Mouse (Mus musculus): Measurements from ENCODE around the gene Eef1akmt2.

- TF ChIP-seq GATA1 (IDR thresholded peaks at IDR 0.05; ENCODE audit: borderline replicate concordance, low read length), result no peak
- TF ChIP-seq FLI1 (IDR thresholded peaks at IDR 0.05; ENCODE audit: low read length), result no peak
Measured at GRCm38 (mm10) chr7:132811716-132812618, 40.5 kb downstream of the Eef1akmt2 start.

Data from megakaryocyte, embryonic 14.5 days (primary cell).